Mouse (Mus musculus): Measurements from ENCODE around the gene Tsacc. TPM values are rescaled to one million over a fixed set of nuclear protein-coding genes. Genes with fewer than 3 reads are reported as not detected.
"Not testable (repeated sequence)": the region's sequence is repeated elsewhere in the genome, so short reads cannot be mapped to it uniquely, and the experiment has no call there.

The Tsacc gene
- polyA plus RNA-seq, 1 experiment from 2014 or later: 8.1 TPM

GRCm38 (mm10) chr3:88288133-88288713 lies 8.6 kb downstream of the Tsacc start:
- H3K4me1 ChIP-seq (replicated peaks; ENCODE audit: control insufficient read depth, insufficient read depth, low read length); H3K4me2 ChIP-seq (replicated peaks; ENCODE audit: low read depth, low read length); ATAC-seq (ENCODE audit: low FRiP score); H3K4me3 ChIP-seq (ENCODE audit: low read depth, low read length); H3K27me3 ChIP-seq (ENCODE audit: control insufficient read depth, insufficient read depth, low read length); H3K9ac ChIP-seq (ENCODE audit: low read depth, low read length); H3K27ac ChIP-seq (ENCODE audit: low read depth, low read length); H3K9me3 ChIP-seq (ENCODE audit: control insufficient read depth, low read length); DNase-seq (ENCODE audit: low spot score); H3K36me3 ChIP-seq (ENCODE audit: control insufficient read depth, insufficient read depth, low read length): not testable (repeated sequence)
- 77% methylated on average over 8 of the region's 10 CpGs for WGBS

GRCm38 (mm10) chr3:88287110-88287509 lies 9.7 kb downstream of the Tsacc start, which contains the start of gene Gm38392:
Gm38392 (minus strand) TSS chr3:88287210.
- Histone ChIP-seq H3K4me1 (replicated peaks; ENCODE audit: control insufficient read depth, insufficient read depth, low read length) (no peaks in the 10 kb centered on the region), H3K36me3 (ENCODE audit: control insufficient read depth, insufficient read depth, low read length) (no peaks in the 10 kb centered on the region), H3K4me3 (ENCODE audit: low read depth, low read length) (no peak within 1 kb of the TSS), H3K4me2 (replicated peaks; ENCODE audit: low read depth, low read length) (no peak within 1 kb of the TSS), H3K27ac (ENCODE audit: low read depth, low read length) (no peak within 1 kb of the TSS), H3K9me3 (ENCODE audit: control insufficient read depth, low read length) (no peaks in the 10 kb centered on the region), H3K27me3 (ENCODE audit: control insufficient read depth, insufficient read depth, low read length) (no peaks in the 10 kb centered on the region), H3K9ac (ENCODE audit: low read depth, low read length) (no peak within 1 kb of the TSS)
- ATAC-seq (ENCODE audit: low FRiP score): no peak
- DNase-seq (ENCODE audit: low spot score): no peak
- WGBS: 95% methylated on average over 4 of the region's 4 CpGs

DNA sequence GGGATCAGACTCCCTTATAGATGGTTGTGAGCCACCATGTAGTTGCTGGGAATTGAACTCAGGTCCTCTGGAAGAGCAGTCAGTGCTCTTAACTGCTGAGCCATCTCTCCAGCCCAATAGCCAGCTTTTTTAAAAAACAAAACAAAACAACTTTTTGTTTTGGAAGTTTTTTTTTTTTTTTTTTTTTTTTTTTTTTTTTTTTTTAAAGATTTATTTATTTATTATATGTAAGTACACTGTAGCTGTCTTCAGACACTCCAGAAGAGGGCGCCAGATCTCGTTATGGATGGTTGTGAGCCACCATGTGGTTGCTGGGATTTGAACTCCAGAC lies 11.3 kb downstream of the Tsacc start:
- WGBS: no CpG with 5 or more reads among the region's 2 CpGs
- not testable (repeated sequence) for H3K9ac ChIP-seq (ENCODE audit: low read depth, low read length); DNase-seq (ENCODE audit: low spot score); H3K4me3 ChIP-seq (ENCODE audit: low read depth, low read length); H3K36me3 ChIP-seq (ENCODE audit: control insufficient read depth, insufficient read depth, low read length); H3K27me3 ChIP-seq (ENCODE audit: control insufficient read depth, insufficient read depth, low read length); H3K27ac ChIP-seq (ENCODE audit: low read depth, low read length); H3K9me3 ChIP-seq (ENCODE audit: control insufficient read depth, low read length); H3K4me2 ChIP-seq (replicated peaks; ENCODE audit: low read depth, low read length); ATAC-seq (ENCODE audit: low FRiP score); H3K4me1 ChIP-seq (replicated peaks; ENCODE audit: control insufficient read depth, insufficient read depth, low read length)

DNA sequence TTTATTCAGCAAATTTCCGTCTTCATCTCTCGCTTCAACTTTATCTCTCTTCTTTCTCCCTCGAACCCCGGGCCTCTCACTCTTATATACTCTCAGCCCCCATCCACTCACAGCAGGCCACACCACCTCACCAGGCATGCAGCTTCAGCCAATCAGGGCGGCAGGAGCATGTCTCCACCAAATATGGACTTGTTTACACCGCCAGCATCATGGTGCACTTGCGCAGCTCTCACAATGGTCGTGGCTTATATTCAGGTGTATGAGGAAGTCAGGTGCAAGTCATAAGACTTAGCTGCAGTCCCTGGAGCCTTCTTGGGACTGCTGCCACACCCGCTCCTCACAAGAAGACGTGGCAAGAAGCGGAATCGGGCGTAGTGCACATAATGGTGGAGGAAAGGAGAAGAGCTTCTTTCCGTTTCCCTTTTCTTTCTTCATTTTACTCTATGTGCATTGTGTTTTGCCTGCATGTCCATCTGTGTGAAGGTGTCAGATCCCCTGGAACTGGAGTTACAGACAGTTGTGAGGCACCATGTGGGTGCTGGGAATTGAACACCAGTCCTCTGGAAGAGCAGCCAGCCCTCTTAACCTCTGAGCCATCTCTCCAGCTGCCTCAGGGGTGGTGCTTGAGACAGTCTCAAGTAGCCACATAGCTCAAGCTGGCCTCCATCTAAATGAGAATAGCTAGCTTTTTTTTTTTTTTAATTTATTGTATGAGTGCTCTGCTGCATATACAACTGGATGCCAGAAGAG lies 11.8 kb downstream of the Tsacc start:
- not testable (repeated sequence) for H3K36me3 ChIP-seq (ENCODE audit: control insufficient read depth, insufficient read depth, low read length); H3K9me3 ChIP-seq (ENCODE audit: control insufficient read depth, low read length); DNase-seq (ENCODE audit: low spot score); H3K27ac ChIP-seq (ENCODE audit: low read depth, low read length); H3K4me2 ChIP-seq (replicated peaks; ENCODE audit: low read depth, low read length); H3K4me1 ChIP-seq (replicated peaks; ENCODE audit: control insufficient read depth, insufficient read depth, low read length); H3K4me3 ChIP-seq (ENCODE audit: low read depth, low read length); H3K9ac ChIP-seq (ENCODE audit: low read depth, low read length); ATAC-seq (ENCODE audit: low FRiP score); H3K27me3 ChIP-seq (ENCODE audit: control insufficient read depth, insufficient read depth, low read length)
- 97% methylated on average over 14 of the region's 14 CpGs for WGBS

GRCm38 (mm10) chr3:88281141-88281916 lies 15.5 kb downstream of the Tsacc start:
- H3K4me2 ChIP-seq (replicated peaks; ENCODE audit: low read depth, low read length); ATAC-seq (ENCODE audit: low FRiP score); H3K9me3 ChIP-seq (ENCODE audit: control insufficient read depth, low read length); H3K27me3 ChIP-seq (ENCODE audit: control insufficient read depth, insufficient read depth, low read length); H3K9ac ChIP-seq (ENCODE audit: low read depth, low read length); H3K36me3 ChIP-seq (ENCODE audit: control insufficient read depth, insufficient read depth, low read length); H3K4me3 ChIP-seq (ENCODE audit: low read depth, low read length); H3K27ac ChIP-seq (ENCODE audit: low read depth, low read length); DNase-seq (ENCODE audit: low spot score); H3K4me1 ChIP-seq (replicated peaks; ENCODE audit: control insufficient read depth, insufficient read depth, low read length): not testable (repeated sequence)
- 68% methylated on average over 11 of the region's 11 CpGs for WGBS

GRCm38 (mm10) chr3:88280035-88280434 lies 16.8 kb downstream of the Tsacc start:
- WGBS: 93% methylated on average over 2 of the region's 2 CpGs
- no peak for ATAC-seq (ENCODE audit: low FRiP score)
- no peaks in the 10 kb centered on the region for H3K36me3 ChIP-seq (ENCODE audit: control insufficient read depth, insufficient read depth, low read length)
- H3K27me3 ChIP-seq (ENCODE audit: control insufficient read depth, insufficient read depth, low read length): no peaks in the 10 kb centered on the region
- no peak overlapping the region for H3K27ac ChIP-seq (ENCODE audit: low read depth, low read length)
- no peak overlapping the region for H3K4me2 ChIP-seq (replicated peaks; ENCODE audit: low read depth, low read length)
- H3K4me3 ChIP-seq (ENCODE audit: low read depth, low read length): no peak overlapping the region
- no peaks in the 10 kb centered on the region for H3K4me1 ChIP-seq (replicated peaks; ENCODE audit: control insufficient read depth, insufficient read depth, low read length)
- no peak for DNase-seq (ENCODE audit: low spot score)
- no peak overlapping the region for H3K9ac ChIP-seq (ENCODE audit: low read depth, low read length)
- no peaks in the 10 kb centered on the region for H3K9me3 ChIP-seq (ENCODE audit: control insufficient read depth, low read length)

DNA sequence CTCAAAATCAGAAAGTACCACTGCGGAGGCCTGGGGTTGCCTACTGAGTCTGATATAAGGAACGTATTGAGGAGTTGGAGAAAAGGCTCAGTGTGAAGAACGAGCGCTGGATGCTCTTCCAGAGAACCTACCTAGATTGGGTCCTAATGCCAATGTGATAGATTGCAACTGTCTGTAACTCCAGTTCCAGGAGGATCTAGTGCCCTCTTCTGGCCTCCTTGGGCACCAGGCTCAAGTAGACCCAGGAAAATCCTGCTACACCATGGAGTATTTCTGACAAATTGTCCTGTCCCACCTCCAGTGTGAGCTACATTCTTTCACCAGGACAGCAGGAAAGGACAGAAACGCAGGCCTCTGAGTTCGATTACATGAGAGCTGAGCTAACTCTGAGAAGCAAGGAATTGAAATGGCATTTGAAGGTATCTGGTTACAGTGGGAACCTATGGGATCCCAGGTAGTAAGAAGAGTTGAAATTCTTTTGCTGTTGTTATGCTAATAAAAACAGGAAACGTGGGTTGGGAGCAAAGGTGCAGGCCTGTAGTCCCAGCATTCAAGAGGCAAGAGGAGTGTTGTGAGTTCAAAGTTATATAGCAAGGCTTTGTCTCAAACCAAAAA lies 20.2 kb downstream of the Tsacc start:
- H3K36me3 ChIP-seq (ENCODE audit: control insufficient read depth, insufficient read depth, low read length): no peaks in the 10 kb centered on the region
- WGBS: 48% methylated on average over 7 of the region's 7 CpGs
- peak; percentile 33 for DNase-seq (ENCODE audit: low spot score)
- no peak overlapping the region for H3K4me3 ChIP-seq (ENCODE audit: low read depth, low read length)
- H3K27ac ChIP-seq (ENCODE audit: low read depth, low read length): no peak overlapping the region
- no peak overlapping the region for H3K4me2 ChIP-seq (replicated peaks; ENCODE audit: low read depth, low read length)
- no peaks in the 10 kb centered on the region for H3K9me3 ChIP-seq (ENCODE audit: control insufficient read depth, low read length)
- H3K9ac ChIP-seq (ENCODE audit: low read depth, low read length): no peak overlapping the region
- no peak for ATAC-seq (ENCODE audit: low FRiP score)
- H3K4me1 ChIP-seq (replicated peaks; ENCODE audit: control insufficient read depth, insufficient read depth, low read length): no peaks in the 10 kb centered on the region
- H3K27me3 ChIP-seq (ENCODE audit: control insufficient read depth, insufficient read depth, low read length): no peaks in the 10 kb centered on the region

GRCm38 (mm10) chr3:88276121-88276520 lies 20.7 kb downstream of the Tsacc start:
- no peak for ATAC-seq (ENCODE audit: low FRiP score)

More at GRCm38 (mm10) chr3:88276121-88276520, 20.7 kb downstream of the Tsacc start:
- Histone ChIP-seq H3K4me2 (replicated peaks; ENCODE audit: low read depth, low read length) (no peak overlapping the region), H3K27me3 (ENCODE audit: control insufficient read depth, insufficient read depth, low read length) (no peaks in the 10 kb centered on the region), H3K4me3 (ENCODE audit: low read depth, low read length) (no peak overlapping the region), H3K36me3 (ENCODE audit: control insufficient read depth, insufficient read depth, low read length) (no peaks in the 10 kb centered on the region), H3K27ac (ENCODE audit: low read depth, low read length) (no peak overlapping the region), H3K9ac (ENCODE audit: low read depth, low read length) (no peak overlapping the region), H3K4me1 (replicated peaks; ENCODE audit: control insufficient read depth, insufficient read depth, low read length) (no peaks in the 10 kb centered on the region), H3K9me3 (ENCODE audit: control insufficient read depth, low read length) (no peaks in the 10 kb centered on the region)
- no peak for DNase-seq (ENCODE audit: low spot score)
- WGBS: 90% methylated on average over 2 of the region's 2 CpGs

Measured in hindbrain, embryonic 11.5 days (tissue).